Mouse (Mus musculus) forebrain, embryonic 16.5 days (tissue): Measurements from ENCODE around the gene Frmd4a. TPM values are rescaled to one million over a fixed set of nuclear protein-coding genes. Genes with fewer than 3 reads are reported as not detected.
A peak's percentile ranks its signal among the peaks of the same experiment; 100 is the strongest.

Source experiments
- ATAC-seq: fragments of 200-750 bp; cut with Nextera tagmentation; 2 replicates; pipeline ENCODE4 v1.8.0; 2017; ENCODE audit warnings: mild to moderate bottlenecking, moderate library complexity
- H3K27ac ChIP-seq: fragments of 300-500 bp; sonication (generic); 2 replicates; pipeline ENCODE4 v1.5.1; 2014; ENCODE audit warnings: low read length, control low read depth
- H3K27me3 ChIP-seq: fragments of 300-500 bp; sonication (generic); replicated peaks from 2 replicates; pipeline ENCODE4 v1.6.1; 2014; ENCODE audit warnings: low read length; ENCODE audit not compliant: control insufficient read depth, insufficient read depth
- H3K36me3 ChIP-seq: fragments of 300-500 bp; sonication (generic); 2 replicates; pipeline ENCODE4 v1.6.1; 2014; ENCODE audit not compliant: control insufficient read depth, insufficient read depth
- H3K4me1 ChIP-seq: fragments of 300-500 bp; sonication (generic); replicated peaks from 2 replicates; pipeline ENCODE4 v1.6.1; 2014; ENCODE audit warnings: low read length; ENCODE audit not compliant: control insufficient read depth, insufficient read depth
- H3K4me2 ChIP-seq: fragments of 300-500 bp; sonication (generic); 2 replicates; pipeline ENCODE4 v1.6.1; 2014; ENCODE audit warnings: mild to moderate bottlenecking, low read length, control low read depth
- H3K4me3 ChIP-seq: fragments of 300-500 bp; sonication (generic); replicated peaks from 2 replicates; pipeline ENCODE4 v1.5.1; 2014; ENCODE audit warnings: mild to moderate bottlenecking, low read length, control low read depth
- H3K9ac ChIP-seq: fragments of 300-500 bp; sonication (generic); replicated peaks from 2 replicates; pipeline ENCODE4 v1.6.1; 2014; ENCODE audit warnings: low read depth, low read length, control low read depth
- H3K9me3 ChIP-seq: fragments of 300-500 bp; sonication (generic); 2 replicates; pipeline ENCODE4 v1.6.1; 2016; ENCODE audit warnings: low read length; ENCODE audit not compliant: control insufficient read depth
- WGBS: fragments of 180-500 bp; shearing (Covaris S2); extraction: QIAGEN DNeasy Blood & Tissue Kit; methylation state at CpG from one replicate; pipeline ENCODE4 v1.1.7; 2014; 5-methylcytosine and 5-hydroxymethylcytosine counted together
- polyA plus RNA-seq: library from polyadenylated mRNA; unstranded; fragments of >200 nt; fragmentation: Nextera tagmentation; extraction: Ambion mirVana; gene quantifications from 2 replicates; pipeline ENCODE4 v1.2.1, GENCODE M21; 2015

Gene Frmd4a
- polyA plus RNA-seq, 1 experiment from 2014 or later, result 97.9 TPM

- Histone ChIP-seq H3K4me1 (peaks cover 6% of the 10 kb centered on the region; the same call in 1 of the 2 replicates), H3K9ac (no peak overlapping the region), H3K36me3 (no peaks in the 10 kb centered on the region), H3K27me3 (no peaks in the 10 kb centered on the region), H3K4me2 (no peak overlapping the region), H3K9me3 (no peaks in the 10 kb centered on the region), H3K4me3 (no peak overlapping the region), H3K27ac (no peak overlapping the region)
- peak; percentile 87 for ATAC-seq
- WGBS, result 1% methylated on average over 3 of the region's 3 CpGs
Measured at GRCm38 (mm10) chr2:4042009-4042408, 24.5 kb downstream of the Frmd4a start.

GRCm38 (mm10) chr2:4055481-4055880 lies 38.0 kb downstream of the Frmd4a start:
- no peak overlapping the region for H3K4me2 ChIP-seq
- H3K27ac ChIP-seq, result no peak overlapping the region
- H3K9me3 ChIP-seq, result no peaks in the 10 kb centered on the region
- no peak for ATAC-seq
- 97% methylated on average over 2 of the region's 2 CpGs for WGBS
- H3K36me3 ChIP-seq, result no peaks in the 10 kb centered on the region
- no peaks in the 10 kb centered on the region for H3K27me3 ChIP-seq
- H3K4me1 ChIP-seq, result no peaks in the 10 kb centered on the region
- no peak overlapping the region for H3K4me3 ChIP-seq
- no peak overlapping the region for H3K9ac ChIP-seq

- peak; percentile 43; the same call in 1 of the 2 replicates for ATAC-seq
- 10% methylated on average over 2 of the region's 2 CpGs for WGBS
Measured at GRCm38 (mm10) chr2:4060675-4061074, 43.2 kb downstream of the Frmd4a start.

GRCm38 (mm10) chr2:4071831-4072230 lies 54.3 kb downstream of the Frmd4a start:
- H3K9me3 ChIP-seq, result no peaks in the 10 kb centered on the region
- no peaks in the 10 kb centered on the region for H3K27me3 ChIP-seq
- H3K27ac ChIP-seq, result no peak overlapping the region
- no peak overlapping the region for H3K4me3 ChIP-seq
- no peaks in the 10 kb centered on the region for H3K36me3 ChIP-seq
- peaks cover 11% of the 10 kb centered on the region; the same call in 1 of the 2 replicates for H3K4me1 ChIP-seq
- H3K9ac ChIP-seq, result no peak overlapping the region
- ATAC-seq, result peak; percentile 86
- H3K4me2 ChIP-seq, result no peak overlapping the region
- 16% methylated on average over 7 of the region's 7 CpGs for WGBS

More at GRCm38 (mm10) chr2:4060675-4061074, 43.2 kb downstream of the Frmd4a start:
- Histone ChIP-seq H3K9me3 (no peaks in the 10 kb centered on the region), H3K4me1 (no peaks in the 10 kb centered on the region), H3K9ac (no peak overlapping the region), H3K36me3 (no peaks in the 10 kb centered on the region), H3K4me3 (no peak overlapping the region), H3K4me2 (no peak overlapping the region), H3K27me3 (no peaks in the 10 kb centered on the region), H3K27ac (no peak overlapping the region)

GRCm38 (mm10) chr2:4083877-4084276 lies 66.4 kb downstream of the Frmd4a start:
- Histone ChIP-seq H3K36me3 (no peaks in the 10 kb centered on the region), H3K4me3 (no peak overlapping the region), H3K27me3 (no peaks in the 10 kb centered on the region), H3K9me3 (no peaks in the 10 kb centered on the region), H3K4me1 (no peaks in the 10 kb centered on the region; the same call in 1 of the 2 replicates), H3K27ac (no peak overlapping the region), H3K9ac (no peak overlapping the region), H3K4me2 (no peak overlapping the region)
- no peak for ATAC-seq
- 76% methylated on average over 6 of the region's 6 CpGs for WGBS

- no peak for ATAC-seq
- Histone ChIP-seq H3K27ac (no peak overlapping the region), H3K4me2 (no peak overlapping the region), H3K9ac (no peak overlapping the region), H3K9me3 (no peaks in the 10 kb centered on the region), H3K4me1 (peaks cover 23% of the 10 kb centered on the region), H3K27me3 (no peaks in the 10 kb centered on the region), H3K4me3 (no peak overlapping the region), H3K36me3 (no peaks in the 10 kb centered on the region)
- WGBS, result 87% methylated on average over 1 of the region's 1 CpGs
Measured at GRCm38 (mm10) chr2:4097601-4098000, 80.1 kb downstream of the Frmd4a start.

GRCm38 (mm10) chr2:4098948-4099776 lies 81.6 kb downstream of the Frmd4a start:
- WGBS, result 14% methylated on average over 8 of the region's 8 CpGs
- Histone ChIP-seq H3K27ac (peak overlapping the region; percentile 31), H3K4me2 (no peak overlapping the region)

GRCm38 (mm10) chr2:4099777-4100104 lies 82.2 kb downstream of the Frmd4a start:
- Histone ChIP-seq H3K27me3 (no peaks in the 10 kb centered on the region), H3K27ac (peak overlapping the region; percentile 2), H3K9ac (no peak overlapping the region), H3K36me3 (no peaks in the 10 kb centered on the region), H3K4me2 (no peak overlapping the region), H3K4me3 (no peak overlapping the region), H3K4me1 (peaks cover 23% of the 10 kb centered on the region), H3K9me3 (no peaks in the 10 kb centered on the region)
- ATAC-seq, result no peak

More at GRCm38 (mm10) chr2:4098948-4099776, 81.6 kb downstream of the Frmd4a start:
- Histone ChIP-seq H3K4me1 (peaks cover 23% of the 10 kb centered on the region), H3K36me3 (no peaks in the 10 kb centered on the region), H3K27me3 (no peaks in the 10 kb centered on the region), H3K9ac (no peak overlapping the region), H3K4me3 (no peak overlapping the region), H3K9me3 (no peaks in the 10 kb centered on the region)
- ATAC-seq, result peak; percentile 77

- H3K9me3 ChIP-seq, result no peaks in the 10 kb centered on the region
- H3K27me3 ChIP-seq, result no peaks in the 10 kb centered on the region
- no peak overlapping the region for H3K27ac ChIP-seq
- no peak overlapping the region for H3K4me2 ChIP-seq
- no peak overlapping the region for H3K9ac ChIP-seq
- H3K4me1 ChIP-seq, result peaks cover 23% of the 10 kb centered on the region
- ATAC-seq, result peak; percentile 47
- whole genome bisulfite sequencing, result 28% methylated on average over 2 of the region's 2 CpGs
- H3K36me3 ChIP-seq, result no peaks in the 10 kb centered on the region
- no peak overlapping the region for H3K4me3 ChIP-seq
Measured at GRCm38 (mm10) chr2:4101370-4101769, 83.9 kb downstream of the Frmd4a start.
